ENCODE assay signal across 22 mouse cellular contexts in genomic region chr2:4902346-4902745, GRCm38 (mm10). TPM values are rescaled to one million over a fixed set of nuclear protein-coding genes. Genes with fewer than 3 reads are reported as not detected.
DNase-seq lines count a peak whose midpoint lies in the region; ATAC-seq and TF ChIP-seq lines count a peak whose summit lies in the region.
"Had no signal": no experiment of that assay in that cellular context is flagged by ENCODE, and none has a peak within 500 bp of the region (broad histone marks: within the 10 kb centered on the region; RNA-seq: fewer than 3 reads in every experiment).

No protein-coding gene starts in this region.

- no peak for DNase-seq in kidney, postnatal 0 days (ENCODE audit: low spot score)
- peak; percentile 45 for DNase-seq in liver, postnatal 0 days
- DNase-seq in liver = no peak
- no peak for DNase-seq in midbrain, embryonic 11.5 days (ENCODE audit: low spot score, missing footprints)
- DNase-seq: adrenal gland, adult 2 months; adrenal gland, postnatal 36 days; B cell, adult 2 months; cerebellum, adult 18-20 months; cerebellum, postnatal 10 days; gastrocnemius, postnatal 10 days; heart, postnatal 10 days; liver, embryonic 13.5 days; lung, embryonic 14.5 days; lung, postnatal 36 days had no signal

- WGBS in kidney, postnatal 0 days = 88% methylated on average over 5 of the region's 5 CpGs
- 93% methylated on average over 5 of the region's 5 CpGs for WGBS in kidney, embryonic 15.5 days
- 75% methylated on average over 5 of the region's 5 CpGs for WGBS in liver, postnatal 0 days (ENCODE audit: insufficient replicate concordance)
- 75% methylated on average over 5 of the region's 5 CpGs for WGBS in intestine, embryonic 16.5 days
- WGBS in midbrain, embryonic 11.5 days = 92% methylated on average over 5 of the region's 5 CpGs

- peaks cover 58% of the 10 kb centered on the region for H3K36me3 ChIP-seq in kidney, postnatal 0 days (ENCODE audit: insufficient read depth, low read length)
- H3K36me3 ChIP-seq in kidney, embryonic 15.5 days = peaks cover 82% of the 10 kb centered on the region
- H3K36me3 ChIP-seq in liver, postnatal 0 days (replicated peaks; ENCODE audit: insufficient read depth, low read length) = peaks cover 55% of the 10 kb centered on the region
- peaks cover 27% of the 10 kb centered on the region for H3K36me3 ChIP-seq in intestine, embryonic 16.5 days (ENCODE audit: control insufficient read depth, insufficient read depth, low read length)
- H3K36me3 ChIP-seq in midbrain, embryonic 11.5 days (ENCODE audit: control insufficient read depth, insufficient read depth, low read length) = peaks cover 42% of the 10 kb centered on the region

- no peak overlapping the region for H3K27ac ChIP-seq in kidney, postnatal 0 days
- no peak overlapping the region for H3K27ac ChIP-seq in kidney, embryonic 15.5 days
- peak overlapping the region; percentile 87 for H3K27ac ChIP-seq in liver, postnatal 0 days (ENCODE audit: low read depth)
- peak overlapping the region; percentile 85 for H3K27ac ChIP-seq in intestine, embryonic 16.5 days (ENCODE audit: low read length)
- no peak overlapping the region for H3K27ac ChIP-seq in midbrain, embryonic 11.5 days (ENCODE audit: low read depth, low read length)
- H3K27ac ChIP-seq: forebrain, embryonic 12.5 days; heart, embryonic 13.5 days; hindbrain, embryonic 14.5 days; liver, embryonic 13.5 days; midbrain, embryonic 12.5 days; neural tube, embryonic 13.5 days had no signal

- H3K9me3 ChIP-seq in kidney, postnatal 0 days (replicated peaks; ENCODE audit: low read length) = no peaks in the 10 kb centered on the region
- H3K9me3 ChIP-seq in kidney, embryonic 15.5 days (replicated peaks) = no peaks in the 10 kb centered on the region
- H3K9me3 ChIP-seq in liver, postnatal 0 days (ENCODE audit: low read length) = no peaks in the 10 kb centered on the region
- no peaks in the 10 kb centered on the region for H3K9me3 ChIP-seq in intestine, embryonic 16.5 days (ENCODE audit: control insufficient read depth, low read length)
- H3K9me3 ChIP-seq in midbrain, embryonic 11.5 days (ENCODE audit: control insufficient read depth, low read length) = no peaks in the 10 kb centered on the region
- H3K9me3 ChIP-seq: forebrain, embryonic 12.5 days; heart, embryonic 13.5 days; liver, embryonic 13.5 days; midbrain, embryonic 12.5 days; neural tube, embryonic 13.5 days had no signal

- H3K4me2 ChIP-seq in kidney, postnatal 0 days (ENCODE audit: low read length) = no peak overlapping the region
- H3K4me2 ChIP-seq in kidney, embryonic 15.5 days = no peak overlapping the region
- no peak overlapping the region for H3K4me2 ChIP-seq in liver, postnatal 0 days (ENCODE audit: low read depth, low read length)
- H3K4me2 ChIP-seq in intestine, embryonic 16.5 days (ENCODE audit: low read depth, low read length) = no peak overlapping the region
- H3K4me2 ChIP-seq in midbrain, embryonic 11.5 days = no peak overlapping the region
- H3K4me2 ChIP-seq: forebrain, embryonic 12.5 days; heart, embryonic 13.5 days; hindbrain, embryonic 14.5 days; liver, embryonic 13.5 days; lung, embryonic 14.5 days; midbrain, embryonic 12.5 days; neural tube, embryonic 13.5 days had no signal

- ATAC-seq in kidney, postnatal 0 days (replicated peaks; ENCODE audit: low FRiP score, low read depth) = peak; percentile 82
- no peak for ATAC-seq in kidney, embryonic 15.5 days (replicated peaks; ENCODE audit: low FRiP score)
- peak; percentile 95 for ATAC-seq in liver, postnatal 0 days
- ATAC-seq in intestine, embryonic 16.5 days = peak; percentile 94
- ATAC-seq in midbrain, embryonic 11.5 days (ENCODE audit: low FRiP score) = no peak

- no peak for TF ChIP-seq CTCF in kidney, postnatal 0 days (IDR thresholded peaks at IDR 0.05; ENCODE audit: low read depth)
- TF ChIP-seq CTCF in liver, postnatal 0 days (IDR thresholded peaks at IDR 0.05; ENCODE audit: low read depth) = no peak

- no peak overlapping the region for H3K4me3 ChIP-seq in kidney, postnatal 0 days (replicated peaks; ENCODE audit: low read depth, low read length)
- H3K4me3 ChIP-seq in kidney, embryonic 15.5 days (replicated peaks) = no peak overlapping the region
- no peak overlapping the region for H3K4me3 ChIP-seq in liver, postnatal 0 days (ENCODE audit: low read depth, low read length)
- H3K4me3 ChIP-seq in intestine, embryonic 16.5 days (ENCODE audit: low read length) = no peak overlapping the region
- H3K4me3 ChIP-seq in midbrain, embryonic 11.5 days (ENCODE audit: low read depth, low read length) = no peak overlapping the region
- H3K4me3 ChIP-seq: erythroblast, embryonic 14.5 days; forebrain, embryonic 12.5 days; heart, embryonic 13.5 days; liver, embryonic 13.5 days; midbrain, embryonic 12.5 days; neural tube, embryonic 13.5 days had no signal

- no peaks in the 10 kb centered on the region for H3K27me3 ChIP-seq in kidney, postnatal 0 days (ENCODE audit: insufficient read depth, low read length)
- no peaks in the 10 kb centered on the region for H3K27me3 ChIP-seq in kidney, embryonic 15.5 days
- no peaks in the 10 kb centered on the region for H3K27me3 ChIP-seq in liver, postnatal 0 days (ENCODE audit: insufficient read depth, low read length)
- no peaks in the 10 kb centered on the region for H3K27me3 ChIP-seq in intestine, embryonic 16.5 days (replicated peaks; ENCODE audit: control insufficient read depth, insufficient read depth, low read length)
- no peaks in the 10 kb centered on the region for H3K27me3 ChIP-seq in midbrain, embryonic 11.5 days (ENCODE audit: control insufficient read depth, insufficient read depth, low read length)
- H3K27me3 ChIP-seq: forebrain, embryonic 12.5 days; heart, embryonic 13.5 days; liver, embryonic 13.5 days; midbrain, embryonic 12.5 days; neural tube, embryonic 13.5 days had no signal

- peak; percentile 65 for TF ChIP-seq EP300 in liver, postnatal 0 days (IDR thresholded peaks at IDR 0.05; ENCODE audit: low read depth)

- no peaks in the 10 kb centered on the region for H3K4me1 ChIP-seq in kidney, postnatal 0 days (replicated peaks; ENCODE audit: insufficient read depth, low read length)
- no peaks in the 10 kb centered on the region for H3K4me1 ChIP-seq in kidney, embryonic 15.5 days
- no peaks in the 10 kb centered on the region for H3K4me1 ChIP-seq in liver, postnatal 0 days (ENCODE audit: insufficient read depth)
- no peaks in the 10 kb centered on the region for H3K4me1 ChIP-seq in intestine, embryonic 16.5 days (ENCODE audit: control insufficient read depth, insufficient read depth, low read length)
- no peaks in the 10 kb centered on the region for H3K4me1 ChIP-seq in midbrain, embryonic 11.5 days (ENCODE audit: control insufficient read depth, insufficient read depth, low read length)
- H3K4me1 ChIP-seq: forebrain, embryonic 12.5 days; heart, embryonic 13.5 days; liver, embryonic 13.5 days; midbrain, embryonic 12.5 days; neural tube, embryonic 13.5 days had no signal

- no peak overlapping the region for H3K9ac ChIP-seq in kidney, postnatal 0 days (ENCODE audit: low read depth, low read length)
- no peak overlapping the region for H3K9ac ChIP-seq in kidney, embryonic 15.5 days
- no peak overlapping the region for H3K9ac ChIP-seq in liver, postnatal 0 days (replicated peaks)
- no peak overlapping the region for H3K9ac ChIP-seq in intestine, embryonic 16.5 days (ENCODE audit: low read depth, low read length)
- H3K9ac ChIP-seq in midbrain, embryonic 11.5 days (ENCODE audit: low read length) = no peak overlapping the region
- H3K9ac ChIP-seq: forebrain, embryonic 12.5 days; heart, embryonic 13.5 days; hindbrain, embryonic 14.5 days; liver, embryonic 13.5 days; lung, embryonic 14.5 days; midbrain, embryonic 12.5 days; neural tube, embryonic 13.5 days had no signal

RNA-seq across cellular contexts. Expression of gene Phyh, which starts 16.5 kb away (rescaled TPM):
- 159 and 164 TPM in 2 replicates for polyA plus RNA-seq in kidney, postnatal 0 days (2015; fragmentation: Nextera tagmentation; extraction: Ambion mirVana)
- 55.2 and 59.5 TPM in 2 replicates for polyA plus RNA-seq in kidney, embryonic 15.5 days (2015; fragmentation: Nextera tagmentation; extraction: Ambion mirVana)
- 608 and 753 TPM in 2 replicates for polyA plus RNA-seq in liver, postnatal 0 days (2015; fragmentation: Nextera tagmentation; extraction: Ambion mirVana)
- 102 and 112 TPM in 2 replicates for polyA plus RNA-seq in intestine, embryonic 16.5 days (2015; fragmentation: Nextera tagmentation; extraction: Ambion mirVana)
- polyA plus RNA-seq in midbrain, embryonic 11.5 days (2014; fragmentation: Nextera tagmentation; extraction: Ambion mirVana) = 44.8 and 48.8 TPM in 2 replicates

RNA-seq across cellular contexts. Expression of gene Sephs1, which starts 21.0 kb away (rescaled TPM):
- 54.6 and 59.8 TPM in 2 replicates for polyA plus RNA-seq in kidney, postnatal 0 days (2015; fragmentation: Nextera tagmentation; extraction: Ambion mirVana)
- polyA plus RNA-seq in kidney, embryonic 15.5 days (2015; fragmentation: Nextera tagmentation; extraction: Ambion mirVana) = 83.5 and 84.2 TPM in 2 replicates
- 22.2 and 23.8 TPM in 2 replicates for polyA plus RNA-seq in liver, postnatal 0 days (2015; fragmentation: Nextera tagmentation; extraction: Ambion mirVana)
- polyA plus RNA-seq in intestine, embryonic 16.5 days (2015; fragmentation: Nextera tagmentation; extraction: Ambion mirVana) = 48.7 and 51.5 TPM in 2 replicates
- polyA plus RNA-seq in midbrain, embryonic 11.5 days (2014; fragmentation: Nextera tagmentation; extraction: Ambion mirVana) = 134 and 140 TPM in 2 replicates

Comparison
In these comparisons a context has a peak if more than half of its experiments do, and no peak if none do; other contexts are left out.
1. ATAC-seq: peak in kidney, postnatal 0 days (single experiment), liver, postnatal 0 days (single experiment) and intestine, embryonic 16.5 days (single experiment); none in kidney, embryonic 15.5 days (single experiment) and midbrain, embryonic 11.5 days (single experiment).
2. H3K27ac ChIP-seq: peak in liver, postnatal 0 days (single experiment) and intestine, embryonic 16.5 days (single experiment); none in kidney, postnatal 0 days (single experiment), kidney, embryonic 15.5 days (single experiment) and midbrain, embryonic 11.5 days (single experiment).